Mouse (Mus musculus) testis, adult 2 months (tissue): ENCODE results near the gene Gpr137b.
"Not testable (repeated sequence)": the region's sequence is repeated elsewhere in the genome, so short reads cannot be mapped to it uniquely, and the experiment has no call there.

ENCODE experiments used
- CTCF ChIP-seq: fragments of 200-500 bp; IDR thresholded peaks from 2 replicates; pipeline ENCODE4 v1.5.1; 2012; ENCODE audit warnings: low read depth, mild to moderate bottlenecking, inconsistent platforms, low read length, moderate library complexity; ENCODE audit not compliant: control insufficient read depth, insufficient read depth, insufficient replicate concordance
- POLR2A ChIP-seq: fragments of 200-500 bp; IDR thresholded peaks from 2 replicates; pipeline ENCODE4 v1.6.1; 2012; ENCODE audit warnings: low read depth, mild to moderate bottlenecking, inconsistent platforms, low read length, moderate library complexity; ENCODE audit not compliant: control insufficient read depth

- TF ChIP-seq CTCF, POLR2A: not testable (repeated sequence)
Measured at GRCm38 (mm10) chr13:13403366-13403765, 9.6 kb upstream of the Gpr137b start.
